Mouse (Mus musculus) CH12.LX (cell line): ENCODE measurements at regions not wholly inside any gene's neighbourhood (a gene's known extent, or its start where the extent isn't known, plus 50 kb on each side); places are given as distances from the start of the nearest gene placed in this dataset.
A peak's percentile ranks its signal among the peaks of the same experiment; 100 is the strongest.

Source experiments
- DNase-seq: peaks from one replicate; pipeline ENCODE4 v3.0.0-alpha.2; 2013; ENCODE audit errors: extremely low read depth
- H3K27ac ChIP-seq: 2 replicates; pipeline ENCODE4 v1.5.1; 2012; ENCODE audit warnings: low read depth, mild to moderate bottlenecking, control low read depth, moderate library complexity; ENCODE audit not compliant: insufficient read depth
- H3K27me3 ChIP-seq: replicated peaks from 2 replicates; pipeline ENCODE3; 2012; ENCODE audit warnings: inconsistent platforms
- H3K36me3 ChIP-seq, 2 experiments: replicated peaks in 1 of 2; 2 replicates each; pipeline versions ENCODE3 to v1.6.1; 2012; ENCODE audit warnings: inconsistent platforms in 1 of 2, low read length in 1 of 2, mild to moderate bottlenecking in 1 of 2, mixed read lengths in 1 of 2, moderate library complexity in 1 of 2; ENCODE audit not compliant: control insufficient read depth in 1 of 2, insufficient read depth in 1 of 2
- H3K4me1 ChIP-seq, 2 experiments: 2 replicates each; pipeline ENCODE4 v1.6.1; 2012; ENCODE audit warnings: inconsistent platforms in 1 of 2, moderate library complexity in 1 of 2; ENCODE audit not compliant: insufficient read depth in 2 of 2, control insufficient read depth in 1 of 2
- H3K4me2 ChIP-seq: 2 replicates; pipeline ENCODE4 v1.6.1; 2012; ENCODE audit warnings: low read depth, mild to moderate bottlenecking, control low read depth; ENCODE audit not compliant: poor library complexity, insufficient read depth, severe bottlenecking
- H3K4me3 ChIP-seq, 3 experiments: fragments of 150-350 bp in 1 of 3; sonication (generic) in 1 of 3; replicated peaks in 1 of 3; 2 replicates each; pipeline versions ENCODE3 to v1.5.1; 2011 to 2012; ENCODE audit warnings: low read depth in 2 of 3, low read length in 2 of 3, mild to moderate bottlenecking in 2 of 3, moderate library complexity in 2 of 3, control low read depth in 1 of 3, improper control_type of control experiment in 1 of 3, inconsistent platforms in 1 of 3, mixed read lengths in 1 of 3; ENCODE audit not compliant: poor library complexity in 1 of 3
- H3K79me2 ChIP-seq: replicated peaks from 2 replicates; pipeline ENCODE4 v1.6.1; 2012; ENCODE audit warnings: mild to moderate bottlenecking, moderate library complexity; ENCODE audit not compliant: control insufficient read depth, poor library complexity, insufficient read depth, severe bottlenecking; ENCODE audit errors: extremely low read depth
- H3K9ac ChIP-seq: 2 replicates; pipeline ENCODE4 v1.6.1; 2012; ENCODE audit warnings: low read depth, mild to moderate bottlenecking, control low read depth, moderate library complexity; ENCODE audit not compliant: insufficient read depth
- H3K9me3 ChIP-seq: replicated peaks from 2 replicates; pipeline ENCODE3; 2012; ENCODE audit warnings: low read length, inconsistent platforms, mixed read lengths
- CHD1 ChIP-seq: IDR thresholded peaks from 2 replicates; pipeline ENCODE4 v1.6.1; 2012; ENCODE audit warnings: low read depth, low read length, improper control_type of control experiment, inconsistent platforms
- CHD2 ChIP-seq: IDR thresholded peaks from 2 replicates; pipeline ENCODE4 v1.6.1; 2011; ENCODE audit warnings: low read length, improper control_type of control experiment
- CTCF ChIP-seq, 2 experiments: IDR thresholded peaks in 1 of 2; conservative IDR thresholded peaks in 1 of 2; 2 replicates each; pipeline ENCODE4 v1.5.1; 2011 to 2012; ENCODE audit warnings: low read depth in 2 of 2, low read length in 2 of 2, improper control_type of control experiment in 1 of 2, inconsistent platforms in 1 of 2, mild to moderate bottlenecking in 1 of 2, moderate library complexity in 1 of 2
- GABPA ChIP-seq: IDR thresholded peaks from 2 replicates; pipeline ENCODE4 v1.6.1; 2012; ENCODE audit warnings: low read depth, low read length, improper control_type of control experiment, inconsistent platforms; ENCODE audit not compliant: insufficient replicate concordance
- HCFC1 ChIP-seq: IDR thresholded peaks from 2 replicates; pipeline ENCODE4 v1.6.1; 2012; ENCODE audit warnings: low read depth, mild to moderate bottlenecking, inconsistent platforms, low read length, improper control_type of control experiment
- KAT2A ChIP-seq: IDR thresholded peaks from 2 replicates; pipeline ENCODE4 v1.6.1; 2012; ENCODE audit warnings: low read length, improper control_type of control experiment, inconsistent platforms; ENCODE audit not compliant: insufficient replicate concordance
- MAX ChIP-seq: IDR thresholded peaks from 2 replicates; pipeline ENCODE4 v1.6.1; 2011; ENCODE audit warnings: low read length, improper control_type of control experiment
- MEF2A ChIP-seq: IDR thresholded peaks from 2 replicates; pipeline ENCODE4 v1.6.1; 2014; ENCODE audit warnings: low read depth, mild to moderate bottlenecking, inconsistent platforms, low read length, improper control_type of control experiment, borderline replicate concordance
- MXI1 ChIP-seq: IDR thresholded peaks from 2 replicates; pipeline ENCODE4 v1.6.1; 2011; ENCODE audit warnings: mild to moderate bottlenecking, low read depth, low read length, improper control_type of control experiment
- NELFE ChIP-seq: IDR thresholded peaks from 2 replicates; pipeline ENCODE4 v1.6.1; 2011; ENCODE audit warnings: low read depth, low read length, improper control_type of control experiment
- NRF1 ChIP-seq: IDR thresholded peaks from 2 replicates; pipeline ENCODE4 v1.6.1; 2014; ENCODE audit warnings: low read depth, mild to moderate bottlenecking, inconsistent platforms, low read length, improper control_type of control experiment, moderate library complexity
- POLR2A ChIP-seq: IDR thresholded peaks from 2 replicates; pipeline ENCODE4 v1.6.1; 2011; ENCODE audit warnings: low read depth, mild to moderate bottlenecking, improper control_type of control experiment, low read length
- POLR2AphosphoS2 ChIP-seq: IDR thresholded peaks from 2 replicates; pipeline ENCODE4 v1.6.1; 2011; ENCODE audit warnings: low read depth, low read length, improper control_type of control experiment
- RAD21 ChIP-seq: IDR thresholded peaks from 2 replicates; pipeline ENCODE4 v1.6.1; 2011; ENCODE audit warnings: low read depth, mild to moderate bottlenecking, low read length, improper control_type of control experiment, moderate library complexity
- RCOR1 ChIP-seq: conservative IDR thresholded peaks from 2 replicates; pipeline ENCODE4 v1.6.1; 2012; ENCODE audit warnings: low read depth, mild to moderate bottlenecking, inconsistent platforms, low read length, improper control_type of control experiment
- SIN3A ChIP-seq: IDR thresholded peaks from 2 replicates; pipeline ENCODE4 v1.6.1; 2012; ENCODE audit warnings: low read length, improper control_type of control experiment, inconsistent platforms
- SMC3 ChIP-seq: IDR thresholded peaks from 2 replicates; pipeline ENCODE4 v1.6.1; 2011; ENCODE audit warnings: low read depth, low read length, improper control_type of control experiment
- TCF12 ChIP-seq: IDR thresholded peaks from 2 replicates; pipeline ENCODE4 v1.6.1; 2014; ENCODE audit warnings: low read depth, mild to moderate bottlenecking, inconsistent platforms, low read length, improper control_type of control experiment
- ZKSCAN1 ChIP-seq: IDR thresholded peaks from 2 replicates; pipeline ENCODE4 v1.6.1; 2012; ENCODE audit warnings: low read depth, inconsistent platforms, low read length, improper control_type of control experiment, borderline replicate concordance
- dilution Hi-C: fragments of 300-500 bp; cut with MboI; formaldehyde crosslinking; loops from 2 replicates; pipeline ENCODE4 v1.14.3; 2020; ENCODE audit warnings: low sequenced_read_pairs; ENCODE audit not compliant: extremely low pct_unique_long_range_greater_than_20kb, extremely low pct_ligation_motif_present
- in situ Hi-C: fragments of 300-500 bp; cut with MboI; formaldehyde crosslinking; loops from 3 replicates; pipeline ENCODE4 v1.14.3; 2019; ENCODE audit warnings: low sequenced_read_pairs, low pct_ligation_motif_present, low pct_unique_long_range_greater_than_20kb, mixed read lengths

DNA sequence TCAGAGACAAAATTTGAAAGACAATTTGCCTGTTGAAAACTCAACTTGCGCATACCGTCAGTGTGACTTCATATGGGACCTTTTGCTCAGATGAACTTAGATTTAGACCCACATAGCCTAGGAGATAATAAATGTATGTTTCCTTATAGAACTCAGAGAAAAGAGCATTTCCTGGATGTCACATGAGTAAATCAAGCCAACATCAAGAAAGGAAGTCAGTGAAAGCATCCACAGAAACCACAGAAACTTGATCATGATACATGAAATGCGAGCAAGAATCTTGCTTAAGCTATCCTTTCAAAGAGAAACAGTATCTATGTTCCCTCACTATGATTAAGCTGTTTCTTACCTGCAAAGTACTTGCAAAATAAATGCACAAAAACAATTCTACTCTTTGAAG lies 104.1 kb upstream of the Klf6 start:
- TF ChIP-seq RCOR1, result no peak
- in situ Hi-C loops, result no loop called here

DNA sequence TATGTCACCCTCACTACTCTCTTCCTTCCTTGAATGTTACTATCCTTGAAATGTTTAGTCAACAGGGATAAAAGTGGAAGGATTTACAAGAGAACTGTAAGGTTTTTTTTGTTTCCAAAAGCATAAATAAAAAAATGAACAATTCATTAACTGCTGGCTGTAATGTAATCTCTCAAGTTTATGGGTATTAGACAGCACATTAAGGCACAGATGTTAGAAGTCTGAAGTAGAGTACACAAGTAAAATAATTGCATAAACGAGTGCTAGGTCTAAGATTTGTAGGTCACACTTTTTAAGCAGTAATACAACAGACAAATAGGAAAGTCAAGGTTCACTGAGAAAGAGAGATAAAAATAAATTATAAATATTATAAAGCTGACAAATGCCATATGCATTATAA lies 103.3 kb upstream of the Klf6 start:
- no peaks in the 10 kb centered on the region for H3K36me3 ChIP-seq
- H3K27me3 ChIP-seq, result no peaks in the 10 kb centered on the region
- H3K79me2 ChIP-seq, result no peaks in the 10 kb centered on the region
- dilution Hi-C loops, result no loop called here
- in situ Hi-C loops, result no loop called here
- no peak for TF ChIP-seq MAX
- TF ChIP-seq MEF2A, result no peak
- TF ChIP-seq NRF1, result no peak
- no peak for TF ChIP-seq CHD1
- TF ChIP-seq CTCF (conservative IDR thresholded peaks at IDR 0.05 in 1 of 2, IDR thresholded peaks at IDR 0.05 in 1 of 2; ENCODE audit: low read depth in 2 of 2, low read length in 2 of 2), result no peak
- TF ChIP-seq POLR2A, result no peak
- no peak for TF ChIP-seq CHD2
- no peak for TF ChIP-seq SIN3A
- no peak for TF ChIP-seq MXI1
- no peak for TF ChIP-seq KAT2A
- no peak for TF ChIP-seq HCFC1
- TF ChIP-seq SMC3, result no peak
- TF ChIP-seq NELFE, result no peak
- TF ChIP-seq GABPA, result no peak
- TF ChIP-seq ZKSCAN1, result no peak
- TF ChIP-seq POLR2AphosphoS2, result no peak
- no peak for DNase-seq
- no peak overlapping the region for H3K4me3 ChIP-seq
- no peak overlapping the region for H3K9ac ChIP-seq
- peaks cover 2% of the 10 kb centered on the region for H3K9me3 ChIP-seq
- H3K27ac ChIP-seq, result no peak overlapping the region
- no peak overlapping the region for H3K4me2 ChIP-seq
- H3K4me1 ChIP-seq, result no peaks in the 10 kb centered on the region

More for the DNA sequence above, 104.1 kb upstream of the Klf6 start:
- dilution Hi-C loops, result no loop called here
- Histone ChIP-seq H3K79me2 (no peaks in the 10 kb centered on the region), H3K36me3 (no peaks in the 10 kb centered on the region), H3K9ac (no peak overlapping the region), H3K4me3 (no peak overlapping the region), H3K27ac (no peak overlapping the region), H3K4me2 (no peak overlapping the region), H3K4me1 (no peaks in the 10 kb centered on the region), H3K27me3 (no peaks in the 10 kb centered on the region), H3K9me3 (peaks cover 2% of the 10 kb centered on the region)
- no peak for DNase-seq

GRCm38 (mm10) chr13:5760030-5760429 lies 101.3 kb upstream of the Klf6 start:
- TF ChIP-seq SMC3 (peak; percentile 28), TCF12 (no peak), RAD21 (peak; percentile 26)
- H3K4me1 ChIP-seq, result no peaks in the 10 kb centered on the region
- no peak overlapping the region for H3K4me3 ChIP-seq
- dilution Hi-C loops (no loop called here), in situ Hi-C loops (no loop called here)
- no peaks in the 10 kb centered on the region for H3K27me3 ChIP-seq
- peaks cover 2% of the 10 kb centered on the region for H3K9me3 ChIP-seq
- no peak overlapping the region for H3K4me2 ChIP-seq
- no peaks in the 10 kb centered on the region for H3K36me3 ChIP-seq
- H3K27ac ChIP-seq, result no peak overlapping the region
- no peak for DNase-seq
- H3K79me2 ChIP-seq, result no peaks in the 10 kb centered on the region
- no peak overlapping the region for H3K9ac ChIP-seq
